Mouse (Mus musculus) kidney, embryonic 14.5 days (tissue): ENCODE results near the gene Ttc8. TPM values are rescaled to one million over a fixed set of nuclear protein-coding genes. Genes with fewer than 3 reads are reported as not detected.

ENCODE experiments used
- ATAC-seq: fragments of 200-750 bp; cut with Nextera tagmentation; 2 replicates; pipeline ENCODE4 v1.8.0; 2017; ENCODE audit warnings: moderate number of reproducible peaks, mild to moderate bottlenecking, moderate TSS enrichment, moderate library complexity; ENCODE audit not compliant: low FRiP score, low TSS enrichment
- H3K27ac ChIP-seq: fragments of 300-500 bp; sonication (generic); 2 replicates; pipeline ENCODE4 v1.5.1; 2014; ENCODE audit warnings: low read depth, mild to moderate bottlenecking, low read length, moderate library complexity, mixed read lengths
- H3K27me3 ChIP-seq: fragments of 300-500 bp; sonication (generic); 2 replicates; pipeline ENCODE4 v1.6.1; 2014; ENCODE audit warnings: mild to moderate bottlenecking, low read length; ENCODE audit not compliant: control insufficient read depth, insufficient read depth
- H3K36me3 ChIP-seq: fragments of 300-500 bp; sonication (generic); 2 replicates; pipeline ENCODE4 v1.6.1; 2014; ENCODE audit warnings: low read length, mixed read lengths; ENCODE audit not compliant: control insufficient read depth, insufficient read depth
- H3K4me1 ChIP-seq: fragments of 300-500 bp; sonication (generic); 2 replicates; pipeline ENCODE4 v1.6.1; 2014; ENCODE audit warnings: low read length, mixed read lengths; ENCODE audit not compliant: control insufficient read depth, insufficient read depth
- H3K4me2 ChIP-seq: fragments of 300-500 bp; sonication (generic); replicated peaks from 2 replicates; pipeline ENCODE4 v1.6.1; 2014; ENCODE audit warnings: low read depth, mild to moderate bottlenecking, low read length
- H3K4me3 ChIP-seq: fragments of 300-500 bp; sonication (generic); 2 replicates; pipeline ENCODE4 v1.5.1; 2014; ENCODE audit warnings: mild to moderate bottlenecking, low read length
- H3K9ac ChIP-seq: fragments of 300-500 bp; sonication (generic); 2 replicates; pipeline ENCODE4 v1.6.1; 2014; ENCODE audit warnings: low read depth, mild to moderate bottlenecking, low read length, moderate library complexity
- H3K9me3 ChIP-seq: fragments of 300-500 bp; sonication (generic); 2 replicates; pipeline ENCODE4 v1.6.1; 2016; ENCODE audit warnings: low read length; ENCODE audit not compliant: control insufficient read depth
- WGBS: fragments of 180-500 bp; shearing (Covaris S2); extraction: QIAGEN DNeasy Blood & Tissue Kit; methylation state at CpG from one replicate; pipeline ENCODE4 v1.1.7; 2014; 5-methylcytosine and 5-hydroxymethylcytosine counted together
- polyA plus RNA-seq: library from polyadenylated mRNA; unstranded; fragments of >200 nt; fragmentation: Nextera tagmentation; extraction: Ambion mirVana; gene quantifications from 2 replicates; pipeline ENCODE4 v1.2.1, GENCODE M21; 2014

Gene Ttc8
- polyA plus RNA-seq, 1 experiment from 2014 or later = 35.9 TPM

DNA sequence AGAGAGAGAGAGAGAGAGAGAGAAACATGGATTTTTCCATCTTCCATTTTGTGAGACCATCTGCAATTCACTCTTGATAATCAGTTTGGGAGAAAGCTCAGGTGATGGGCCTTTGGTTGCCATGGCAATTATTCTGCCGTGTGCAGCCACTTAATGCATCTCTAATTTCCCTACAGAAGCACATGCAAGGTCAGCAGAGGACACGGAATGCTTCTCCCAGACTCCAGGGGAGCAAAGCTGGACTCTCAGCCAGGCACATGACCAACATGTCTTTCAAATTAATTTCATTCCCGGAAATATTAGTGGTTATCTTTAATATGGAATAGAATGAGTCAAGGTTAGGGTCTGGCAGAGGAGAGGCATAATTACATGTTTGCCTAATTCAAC, 71.4 kb downstream of the Ttc8 start:
- Histone ChIP-seq H3K4me3 (no peak overlapping the region), H3K4me1 (no peaks in the 10 kb centered on the region), H3K27me3 (no peaks in the 10 kb centered on the region), H3K9me3 (no peaks in the 10 kb centered on the region), H3K4me2 (no peak overlapping the region), H3K36me3 (no peaks in the 10 kb centered on the region), H3K9ac (no peak overlapping the region), H3K27ac (no peak overlapping the region)
- 83% methylated on average over 3 of the region's 3 CpGs for WGBS
- no peak for ATAC-seq

DNA sequence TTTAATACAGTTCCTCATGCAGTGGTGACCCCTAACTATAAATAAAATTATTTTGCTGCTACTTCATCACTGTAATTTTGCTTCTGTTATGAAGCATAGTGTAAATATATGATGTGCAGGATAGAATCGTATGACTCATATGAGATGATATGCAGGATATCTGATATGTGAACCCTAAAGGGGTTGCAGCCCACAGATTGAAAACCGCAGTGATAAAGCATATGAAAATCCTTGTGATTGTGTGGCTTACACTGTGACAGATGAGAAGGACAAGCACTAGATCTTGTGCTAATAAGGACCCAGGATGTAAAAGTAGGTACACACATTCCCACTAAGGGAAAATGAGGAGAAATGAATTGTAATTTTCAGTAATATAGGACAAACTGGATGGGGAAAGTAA, 73.4 kb downstream of the Ttc8 start:
- H3K9me3 ChIP-seq = no peaks in the 10 kb centered on the region
- H3K4me1 ChIP-seq = no peaks in the 10 kb centered on the region
- no peaks in the 10 kb centered on the region for H3K27me3 ChIP-seq
- H3K4me2 ChIP-seq = no peak overlapping the region
- no peak overlapping the region for H3K9ac ChIP-seq
- WGBS = 89% methylated on average over 2 of the region's 2 CpGs
- H3K36me3 ChIP-seq = no peaks in the 10 kb centered on the region
- H3K4me3 ChIP-seq = no peak overlapping the region
- no peak overlapping the region for H3K27ac ChIP-seq
- ATAC-seq = no peak

GRCm38 (mm10) chr12:98994366-98994765, 74.0 kb downstream of the Ttc8 start:
- ATAC-seq = no peak

DNA sequence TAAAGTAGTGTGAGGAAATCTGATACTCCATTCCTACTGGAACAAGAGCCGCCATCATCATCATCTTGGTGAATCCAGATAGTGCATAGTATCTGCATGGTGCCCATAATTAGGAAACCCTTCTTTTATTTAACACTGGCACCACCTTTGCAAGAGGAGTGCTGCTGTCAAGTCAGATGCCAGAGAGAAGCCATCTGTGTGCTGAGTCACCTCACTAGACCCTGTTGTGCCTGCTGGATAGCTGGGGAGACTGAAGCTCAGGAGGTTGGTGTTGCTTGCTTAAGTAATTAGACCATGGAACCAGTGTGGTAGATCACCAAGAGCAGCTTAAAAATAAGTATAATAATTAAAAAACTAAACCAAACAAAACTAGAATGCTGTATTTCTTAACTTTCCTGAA, 75.5 kb downstream of the Ttc8 start:
- Histone ChIP-seq H3K9me3 (no peaks in the 10 kb centered on the region), H3K4me2 (no peak overlapping the region), H3K9ac (no peak overlapping the region), H3K27ac (no peak overlapping the region), H3K4me1 (no peaks in the 10 kb centered on the region), H3K36me3 (no peaks in the 10 kb centered on the region), H3K4me3 (no peak overlapping the region), H3K27me3 (no peaks in the 10 kb centered on the region)
- no peak for ATAC-seq
- 91% methylated on average over 1 of the region's 1 CpGs for WGBS

More at GRCm38 (mm10) chr12:98994366-98994765, 74.0 kb downstream of the Ttc8 start:
- Histone ChIP-seq H3K4me3 (no peak overlapping the region), H3K27ac (no peak overlapping the region), H3K36me3 (no peaks in the 10 kb centered on the region), H3K4me2 (no peak overlapping the region), H3K9ac (no peak overlapping the region), H3K9me3 (no peaks in the 10 kb centered on the region), H3K4me1 (no peaks in the 10 kb centered on the region), H3K27me3 (no peaks in the 10 kb centered on the region)
- 85% methylated on average over 3 of the region's 3 CpGs for WGBS

DNA sequence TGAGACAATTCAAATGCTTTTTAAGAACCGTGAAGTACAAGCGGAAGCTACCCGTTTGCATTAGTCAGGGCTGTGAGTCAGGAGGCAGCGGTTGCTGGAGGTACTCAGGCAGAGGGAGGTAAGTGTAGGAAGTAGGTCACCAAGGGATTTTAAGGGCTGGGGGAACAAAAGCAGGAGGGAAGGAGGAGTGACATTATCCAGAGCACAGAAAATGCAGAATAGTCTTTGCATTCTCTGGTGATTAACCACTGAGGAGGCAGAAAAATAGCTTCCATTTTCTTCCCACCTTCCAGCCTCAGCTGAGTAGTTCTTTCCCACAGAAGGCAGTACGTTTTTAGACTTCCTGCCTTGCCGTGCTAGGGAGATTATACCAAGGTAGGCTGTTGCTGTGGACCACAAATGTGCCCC, 76.2 kb downstream of the Ttc8 start:
- Histone ChIP-seq H3K9ac (no peak overlapping the region), H3K27me3 (no peaks in the 10 kb centered on the region), H3K4me3 (no peak overlapping the region), H3K4me2 (no peak overlapping the region), H3K4me1 (no peaks in the 10 kb centered on the region), H3K27ac (no peak overlapping the region), H3K9me3 (no peaks in the 10 kb centered on the region), H3K36me3 (no peaks in the 10 kb centered on the region)
- 39% methylated on average over 6 of the region's 6 CpGs for WGBS
- no peak for ATAC-seq

DNA sequence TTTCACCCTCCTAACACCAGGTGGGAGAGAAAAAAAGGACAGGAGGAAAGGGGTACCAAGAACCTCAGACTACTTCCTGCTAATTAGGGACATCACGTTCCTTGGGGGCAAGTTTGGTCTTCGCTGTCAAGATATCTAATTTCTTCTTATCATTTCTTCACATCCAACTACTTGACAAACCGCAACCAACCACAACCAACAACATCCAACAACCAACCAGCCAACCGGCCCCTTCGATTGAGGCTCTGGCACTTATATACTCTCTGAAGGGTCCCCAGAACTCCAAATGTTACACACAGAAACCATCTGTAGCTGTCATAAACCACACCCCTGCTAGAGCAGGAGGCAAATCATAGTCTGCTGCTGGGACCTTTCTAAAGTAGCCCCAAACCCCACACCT, 76.7 kb downstream of the Ttc8 start:
- Histone ChIP-seq H3K9me3 (no peaks in the 10 kb centered on the region), H3K9ac (no peak overlapping the region), H3K4me2 (no peak overlapping the region), H3K27ac (no peak overlapping the region), H3K4me3 (no peak overlapping the region), H3K36me3 (no peaks in the 10 kb centered on the region), H3K27me3 (no peaks in the 10 kb centered on the region), H3K4me1 (no peaks in the 10 kb centered on the region)
- no peak for ATAC-seq
- WGBS = 92% methylated on average over 5 of the region's 5 CpGs

GRCm38 (mm10) chr12:98998662-98999428, 78.5 kb downstream of the Ttc8 start:
- H3K4me2 ChIP-seq = no peak overlapping the region
- no peak overlapping the region for H3K27ac ChIP-seq
- WGBS = 86% methylated on average over 10 of the region's 10 CpGs
- no peak overlapping the region for H3K9ac ChIP-seq
- H3K9me3 ChIP-seq = no peaks in the 10 kb centered on the region
- no peak overlapping the region for H3K4me3 ChIP-seq
- no peaks in the 10 kb centered on the region for H3K27me3 ChIP-seq
- no peaks in the 10 kb centered on the region for H3K36me3 ChIP-seq
- no peak for ATAC-seq
- H3K4me1 ChIP-seq = no peaks in the 10 kb centered on the region

DNA sequence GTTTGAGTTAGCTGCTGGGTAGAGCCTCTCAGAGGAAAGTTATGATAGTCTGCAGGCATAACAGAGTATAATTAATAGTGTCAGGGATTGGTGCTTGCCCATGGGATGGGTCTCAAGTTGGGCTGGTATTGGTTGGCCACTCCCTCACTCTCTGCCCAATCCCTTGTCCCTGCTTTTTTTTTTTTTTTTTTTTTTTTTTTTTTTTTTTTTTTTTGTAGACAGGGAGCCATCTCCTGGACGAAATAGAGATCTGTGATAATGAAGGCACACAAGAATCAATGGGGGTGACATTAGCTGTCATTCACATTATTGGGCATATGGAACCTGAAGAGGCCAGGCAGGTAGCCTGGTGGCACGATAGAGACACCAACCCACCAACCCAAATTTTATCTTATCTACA, 79.9 kb downstream of the Ttc8 start:
- Histone ChIP-seq H3K36me3 (no peaks in the 10 kb centered on the region), H3K9me3 (no peaks in the 10 kb centered on the region), H3K27ac (no peak overlapping the region), H3K9ac (no peak overlapping the region), H3K4me1 (no peaks in the 10 kb centered on the region), H3K27me3 (no peaks in the 10 kb centered on the region), H3K4me3 (no peak overlapping the region), H3K4me2 (no peak overlapping the region)
- ATAC-seq = no peak
- WGBS = 81% methylated on average over 2 of the region's 2 CpGs

DNA sequence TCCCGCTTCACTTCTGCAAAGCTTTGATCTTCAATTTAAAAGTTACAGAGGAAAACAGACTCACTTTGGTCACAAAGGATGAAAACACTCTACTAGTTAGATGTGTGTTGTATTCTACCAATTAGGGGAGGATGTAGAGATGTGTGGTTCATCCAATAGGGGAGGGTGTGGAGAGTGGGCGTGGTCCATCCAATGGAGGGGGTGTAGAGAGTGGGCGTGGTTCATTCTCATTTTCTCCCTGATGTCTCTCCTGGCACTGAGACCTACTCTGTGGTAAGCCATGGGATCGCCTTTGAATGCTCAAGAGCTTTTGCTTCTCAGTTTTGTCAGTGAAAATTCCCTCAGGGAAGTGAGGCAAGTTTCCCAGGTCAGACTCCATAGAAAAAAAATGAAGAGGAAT, 82.7 kb downstream of the Ttc8 start:
- H3K36me3 ChIP-seq = no peaks in the 10 kb centered on the region
- no peak for ATAC-seq

More for the DNA sequence above, 82.7 kb downstream of the Ttc8 start:
- Histone ChIP-seq H3K4me2 (no peak overlapping the region), H3K9me3 (no peaks in the 10 kb centered on the region), H3K4me3 (no peak overlapping the region), H3K27ac (no peak overlapping the region), H3K4me1 (no peaks in the 10 kb centered on the region), H3K27me3 (no peaks in the 10 kb centered on the region), H3K9ac (no peak overlapping the region)
- WGBS = 67% methylated on average over 4 of the region's 4 CpGs
